Mouse (Mus musculus) midbrain, embryonic 12.5 days (tissue): Measurements from ENCODE around the gene Olfr1308. TPM values are rescaled to one million over a fixed set of nuclear protein-coding genes. Genes with fewer than 3 reads are reported as not detected.

Experiments
- ATAC-seq: fragments of 200-750 bp; cut with Nextera tagmentation; 2 replicates; pipeline ENCODE4 v1.8.0; 2017; ENCODE audit warnings: low read depth, moderate TSS enrichment, moderate library complexity; ENCODE audit not compliant: low FRiP score
- H3K27ac ChIP-seq: fragments of 300-500 bp; sonication (generic); replicated peaks from 2 replicates; pipeline ENCODE4 v1.5.1; 2016; ENCODE audit warnings: mild to moderate bottlenecking
- H3K27me3 ChIP-seq: fragments of 300-500 bp; sonication (generic); 2 replicates; pipeline ENCODE4 v1.6.1; 2016; ENCODE audit warnings: mild to moderate bottlenecking
- H3K36me3 ChIP-seq: fragments of 300-500 bp; sonication (generic); 2 replicates; pipeline ENCODE4 v1.6.1; 2016
- H3K4me1 ChIP-seq: fragments of 300-500 bp; sonication (generic); 2 replicates; pipeline ENCODE4 v1.6.1; 2016
- H3K4me2 ChIP-seq: fragments of 300-500 bp; sonication (generic); replicated peaks from 2 replicates; pipeline ENCODE4 v1.6.1; 2016; ENCODE audit warnings: mild to moderate bottlenecking, moderate library complexity
- H3K4me3 ChIP-seq: fragments of 300-500 bp; sonication (generic); 2 replicates; pipeline ENCODE4 v1.5.1; 2016; ENCODE audit warnings: mild to moderate bottlenecking
- H3K9ac ChIP-seq: fragments of 300-500 bp; sonication (generic); replicated peaks from 2 replicates; pipeline ENCODE4 v1.6.1; 2016; ENCODE audit warnings: mild to moderate bottlenecking, moderate library complexity
- H3K9me3 ChIP-seq: fragments of 300-500 bp; sonication (generic); 2 replicates; pipeline ENCODE4 v1.6.1; 2016; ENCODE audit warnings: mild to moderate bottlenecking
- WGBS: fragments of 180-500 bp; shearing (Covaris S2); methylation state at CpG from one replicate; pipeline ENCODE4 v1.1.7; 2016; 5-methylcytosine and 5-hydroxymethylcytosine counted together
- polyA plus RNA-seq: library from polyadenylated mRNA; unstranded; fragments of >200 nt; fragmentation: Nextera tagmentation; extraction: Ambion mirVana; gene quantifications from 2 replicates; pipeline ENCODE4 v1.2.1, GENCODE M21; 2016

Olfr1308 gene
- polyA plus RNA-seq, result not detected in 2 replicates

DNA sequence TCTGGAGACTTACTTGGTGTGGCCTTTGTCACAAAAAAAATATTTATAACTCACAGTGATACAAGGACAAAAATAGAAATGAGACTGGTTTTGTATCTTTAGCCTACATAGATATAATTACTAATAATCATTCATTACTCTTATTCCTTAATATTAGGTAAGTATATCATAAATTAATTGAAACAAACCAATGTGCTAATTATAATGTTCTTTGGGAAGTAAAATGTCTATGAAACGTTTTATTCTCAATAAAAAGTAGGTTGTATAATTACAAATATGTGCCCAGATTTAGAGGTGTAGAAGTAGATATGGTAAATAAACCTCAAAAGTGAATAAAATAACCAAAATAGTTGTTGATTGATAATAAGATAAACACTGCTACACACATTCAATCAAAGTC lies at the start of gene Olfr1308:
Olfr1308 (minus strand) TSS at position 101 of the 400 bp plus-strand sequence.
- WGBS, result 60% methylated on average over 1 of the region's 1 CpGs
- H3K36me3 ChIP-seq, result no peaks in the 10 kb centered on the region
- H3K4me2 ChIP-seq, result no peak within 1 kb of the TSS
- no peaks in the 10 kb centered on the region for H3K4me1 ChIP-seq
- no peak within 1 kb of the TSS for H3K4me3 ChIP-seq
- H3K9ac ChIP-seq, result no peak within 1 kb of the TSS
- H3K9me3 ChIP-seq, result no peaks in the 10 kb centered on the region
- no peak for ATAC-seq
- H3K27ac ChIP-seq, result no peak within 1 kb of the TSS
- H3K27me3 ChIP-seq, result no peaks in the 10 kb centered on the region

DNA sequence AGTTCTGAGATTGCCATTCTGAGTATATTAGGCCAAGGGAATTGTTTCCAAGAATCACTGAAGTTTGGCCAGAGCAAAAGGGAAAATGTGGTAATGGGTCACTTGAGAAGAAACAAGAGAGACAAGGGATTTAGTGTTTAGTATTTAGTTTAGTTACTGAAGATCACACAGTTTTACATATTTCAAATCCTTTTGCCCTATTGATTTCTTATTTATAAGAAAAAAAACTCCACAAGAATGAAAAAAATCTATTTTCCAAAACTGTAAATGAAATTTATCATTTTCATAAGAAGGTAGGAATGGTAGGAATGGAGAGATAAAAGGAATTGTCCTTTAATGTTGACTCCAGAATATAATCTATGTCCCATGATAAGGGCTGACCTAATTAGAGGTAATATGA lies 47.9 kb upstream of the Olfr1308 start, which contains the start of gene Olfr1310:
Olfr1310 (minus strand) TSS at position 101 of the 400 bp plus-strand sequence.
- Histone ChIP-seq H3K27me3 (no peaks in the 10 kb centered on the region), H3K4me2 (no peak within 1 kb of the TSS), H3K36me3 (no peaks in the 10 kb centered on the region), H3K9ac (no peak within 1 kb of the TSS), H3K4me1 (no peaks in the 10 kb centered on the region), H3K9me3 (no peaks in the 10 kb centered on the region), H3K4me3 (no peak within 1 kb of the TSS), H3K27ac (no peak within 1 kb of the TSS)
- no peak for ATAC-seq

DNA sequence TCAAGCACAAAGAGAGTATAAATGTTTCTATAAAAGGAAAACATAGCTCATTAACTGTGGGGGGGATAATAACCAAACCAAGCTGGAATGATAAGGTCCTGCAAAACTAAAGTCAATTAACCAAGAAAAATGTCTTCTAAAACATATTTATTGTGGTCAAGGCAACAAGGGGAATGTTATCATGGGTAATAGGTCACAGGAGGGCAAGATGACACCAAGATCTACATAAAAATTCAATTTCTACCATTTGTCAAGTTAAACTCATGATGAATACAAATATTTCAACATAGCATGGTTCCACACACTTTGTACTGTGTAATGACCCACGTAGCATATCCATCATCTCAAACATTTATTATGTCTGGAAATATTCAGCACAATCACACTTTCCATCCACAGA lies 25.4 kb upstream of the Olfr1308 start, which contains the start of gene Olfr1309:
Olfr1309 (minus strand) TSS at position 101 of the 400 bp plus-strand sequence.
- no peak for ATAC-seq
- 64% methylated on average over 1 of the region's 1 CpGs for WGBS
- H3K4me1 ChIP-seq, result no peaks in the 10 kb centered on the region

DNA sequence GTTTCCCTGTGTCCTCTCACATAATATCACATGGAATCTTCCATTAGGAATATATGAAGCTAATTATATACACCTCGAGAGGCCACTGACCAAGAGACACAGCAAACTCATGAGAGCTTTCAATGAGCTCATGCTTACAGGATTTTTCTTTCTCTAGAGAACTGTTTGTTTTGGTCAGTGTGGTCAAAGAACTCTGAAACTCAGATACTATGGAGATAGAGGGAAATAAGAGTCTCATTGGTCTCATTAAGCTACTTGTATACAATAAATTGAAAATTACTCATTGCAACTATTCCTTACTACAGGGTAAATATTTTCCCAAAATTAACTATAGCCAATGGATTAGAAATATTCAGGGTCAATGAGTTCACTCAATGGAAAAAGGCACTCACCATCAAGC lies 15.4 kb downstream of the Olfr1308 start, which contains the start of gene Olfr1307:
Olfr1307 (minus strand) TSS at position 101 of the 400 bp plus-strand sequence.
- H3K27ac ChIP-seq, result no peak within 1 kb of the TSS
- no peaks in the 10 kb centered on the region for H3K36me3 ChIP-seq
- ATAC-seq, result no peak
- no peaks in the 10 kb centered on the region for H3K4me1 ChIP-seq
- H3K9ac ChIP-seq, result no peak within 1 kb of the TSS
- no peaks in the 10 kb centered on the region for H3K27me3 ChIP-seq
- 80% methylated on average over 1 of the region's 1 CpGs for WGBS
- H3K9me3 ChIP-seq, result no peaks in the 10 kb centered on the region
- H3K4me3 ChIP-seq, result no peak within 1 kb of the TSS
- H3K4me2 ChIP-seq, result no peak within 1 kb of the TSS

More for the DNA sequence above, 25.4 kb upstream of the Olfr1308 start, which contains the start of gene Olfr1309:
- H3K27me3 ChIP-seq, result no peaks in the 10 kb centered on the region
- H3K4me2 ChIP-seq, result no peak within 1 kb of the TSS
- H3K9ac ChIP-seq, result no peak within 1 kb of the TSS
- no peak within 1 kb of the TSS for H3K27ac ChIP-seq
- no peaks in the 10 kb centered on the region for H3K36me3 ChIP-seq
- no peaks in the 10 kb centered on the region for H3K9me3 ChIP-seq
- no peak within 1 kb of the TSS for H3K4me3 ChIP-seq

DNA sequence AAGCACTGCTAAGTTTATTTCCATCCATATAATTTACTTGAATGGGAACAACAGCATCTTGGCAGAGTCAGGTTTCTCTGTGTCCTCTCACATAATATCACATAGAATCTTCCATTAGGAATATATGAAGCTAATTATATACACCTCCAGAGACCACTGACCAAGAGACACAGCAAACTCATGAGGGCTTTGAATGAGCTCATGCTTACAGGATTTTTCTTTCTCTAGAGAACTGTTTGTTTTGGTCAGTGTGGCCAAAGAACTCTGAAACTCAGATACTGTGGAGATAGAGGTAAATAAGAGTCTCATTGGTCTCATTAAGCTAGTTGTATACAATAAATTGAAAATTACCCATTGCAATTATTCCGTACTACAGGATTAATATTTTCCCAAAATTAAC lies 48.6 kb downstream of the Olfr1308 start, which contains the start of gene Olfr1306:
Olfr1306 (minus strand) TSS at position 101 of the 400 bp plus-strand sequence.
- Histone ChIP-seq H3K9ac (no peak within 1 kb of the TSS), H3K4me1 (no peaks in the 10 kb centered on the region), H3K27ac (no peak within 1 kb of the TSS), H3K4me3 (no peak within 1 kb of the TSS), H3K36me3 (no peaks in the 10 kb centered on the region), H3K4me2 (no peak within 1 kb of the TSS), H3K27me3 (no peaks in the 10 kb centered on the region), H3K9me3 (peaks cover 4% of the 10 kb centered on the region; the same call in 1 of the 2 replicates)
- 83% methylated on average over 1 of the region's 1 CpGs for WGBS
- ATAC-seq, result no peak

Other genes with a start within 250 kb of the Olfr1308 start
- gene Olfr1301, start 213.9 kb downstream of the Olfr1308 start, polyA plus RNA-seq, result not detected in 2 replicates
- gene Olfr1302, start 187.5 kb downstream of the Olfr1308 start, polyA plus RNA-seq, result not detected in 2 replicates
- gene Olfr1303, start 144.6 kb downstream of the Olfr1308 start, polyA plus RNA-seq, result not detected in 2 replicates
- gene Olfr1305, start 87.8 kb downstream of the Olfr1308 start, polyA plus RNA-seq, result not detected in 2 replicates
- not detected in 2 replicates for gene Olfr1306, start 48.7 kb downstream of the Olfr1308 start, polyA plus RNA-seq
- gene Olfr1307, start 15.5 kb downstream of the Olfr1308 start, polyA plus RNA-seq, result 0.01 TPM in 2 replicates
- gene Olfr1309, start 25.3 kb upstream of the Olfr1308 start, polyA plus RNA-seq, result not detected in 2 replicates
- not detected in 2 replicates for gene Olfr1310, start 47.8 kb upstream of the Olfr1308 start, polyA plus RNA-seq
- gene Olfr1311, start 59.5 kb upstream of the Olfr1308 start, polyA plus RNA-seq, result not detected in 2 replicates
- gene Olfr1312, start 85.3 kb upstream of the Olfr1308 start, polyA plus RNA-seq, result not detected in 2 replicates
- gene Olfr1313, start 112.9 kb upstream of the Olfr1308 start, polyA plus RNA-seq, result not detected in 2 replicates
- gene Olfr1314, start 131.8 kb upstream of the Olfr1308 start, polyA plus RNA-seq, result not detected in 2 replicates
- gene Olfr1315-ps1, start 150.5 kb upstream of the Olfr1308 start, polyA plus RNA-seq, result not detected in 2 replicates
- gene Olfr1316, start 170.0 kb upstream of the Olfr1308 start, polyA plus RNA-seq, result not detected in 2 replicates
- gene Olfr1317, start 175.4 kb upstream of the Olfr1308 start, polyA plus RNA-seq, result not detected in 2 replicates
- not detected in 2 replicates for gene Olfr1318, start 189.3 kb upstream of the Olfr1308 start, polyA plus RNA-seq